Mouse (Mus musculus): Measurements from ENCODE around the gene Mgmt. TPM values are rescaled to one million over a fixed set of nuclear protein-coding genes. Genes with fewer than 3 reads are reported as not detected.

Gene Mgmt
- total and polyA plus RNA-seq, 2 experiments from 2014 or later: 0.66 to 1.3 TPM

- H3K27me3 ChIP-seq (ENCODE audit: insufficient read depth, low read length): no peaks in the 10 kb centered on the region
- H3K4me2 ChIP-seq (ENCODE audit: low read depth, low read length, poor library complexity, severe bottlenecking): no peak overlapping the region
- H3K27ac ChIP-seq (ENCODE audit: low read depth, low read length): no peak overlapping the region
- H3K4me3 ChIP-seq (ENCODE audit: low read depth, low read length): no peak overlapping the region
- H3K4me1 ChIP-seq (ENCODE audit: insufficient read depth, low read length): no peaks in the 10 kb centered on the region
- H3K36me3 ChIP-seq (ENCODE audit: insufficient read depth, low read length): no peaks in the 10 kb centered on the region
- no peak overlapping the region for H3K9ac ChIP-seq (replicated peaks; ENCODE audit: low read length, poor library complexity, severe bottlenecking)
- no peak for DNase-seq (ENCODE audit: low spot score)
- H3K9me3 ChIP-seq (ENCODE audit: low read length): no peaks in the 10 kb centered on the region
- no peak for TF ChIP-seq CTCF (IDR thresholded peaks at IDR 0.05)
- ATAC-seq (ENCODE audit: low FRiP score): no peak
- 95% methylated on average over 5 of the region's 5 CpGs for WGBS
Measured at GRCm38 (mm10) chr7:136975001-136975400, 80.6 kb downstream of the Mgmt start.

GRCm38 (mm10) chr7:136997456-136997855, 103.0 kb downstream of the Mgmt start:
- Histone ChIP-seq H3K4me2 (ENCODE audit: low read depth, low read length, poor library complexity, severe bottlenecking) (no peak overlapping the region), H3K9ac (replicated peaks; ENCODE audit: low read length, poor library complexity, severe bottlenecking) (no peak overlapping the region), H3K9me3 (ENCODE audit: low read length) (no peaks in the 10 kb centered on the region), H3K4me3 (ENCODE audit: low read depth, low read length) (no peak overlapping the region), H3K4me1 (ENCODE audit: insufficient read depth, low read length) (0 out of 2 replicates have a peak, but pooled peaks cover 5% of the 10 kb centered on the region), H3K36me3 (ENCODE audit: insufficient read depth, low read length) (no peaks in the 10 kb centered on the region), H3K27me3 (ENCODE audit: insufficient read depth, low read length) (peaks cover 2% of the 10 kb centered on the region; the same call in 1 of the 2 replicates), H3K27ac (ENCODE audit: low read depth, low read length) (no peak overlapping the region)
- 89% methylated on average over 15 of the region's 15 CpGs for WGBS
- TF ChIP-seq CTCF (IDR thresholded peaks at IDR 0.05): no peak
- DNase-seq (ENCODE audit: low spot score) (no peak), ATAC-seq (ENCODE audit: low FRiP score) (no peak)

DNA sequence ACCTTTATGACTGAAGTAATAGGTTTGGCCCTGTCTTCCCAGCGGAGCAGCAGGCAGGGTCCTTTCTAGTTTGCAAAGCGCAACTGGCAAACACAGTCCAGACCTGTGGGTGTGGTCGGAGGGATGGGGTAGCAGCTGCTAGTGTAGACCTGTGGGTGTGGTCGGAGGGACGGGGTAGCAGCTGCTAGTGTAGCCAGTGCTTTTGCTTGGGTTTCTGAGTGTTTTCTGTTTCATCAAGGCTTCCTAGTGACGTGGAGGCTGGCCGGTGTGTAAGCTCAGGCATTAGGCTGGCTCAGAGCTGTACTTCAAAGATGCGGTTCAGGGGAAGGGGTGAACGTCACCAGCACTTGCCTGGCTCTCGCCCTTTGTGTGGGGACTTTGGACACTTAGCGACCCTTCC, 106.3 kb downstream of the Mgmt start:
- Histone ChIP-seq H3K4me1 (ENCODE audit: insufficient read depth, low read length) (0 out of 2 replicates have a peak, but pooled peaks cover 5% of the 10 kb centered on the region), H3K27me3 (ENCODE audit: insufficient read depth, low read length) (peaks cover 2% of the 10 kb centered on the region; the same call in 1 of the 2 replicates), H3K4me3 (ENCODE audit: low read depth, low read length) (no peak overlapping the region), H3K4me2 (ENCODE audit: low read depth, low read length, poor library complexity, severe bottlenecking) (no peak overlapping the region), H3K36me3 (ENCODE audit: insufficient read depth, low read length) (no peaks in the 10 kb centered on the region), H3K9ac (replicated peaks; ENCODE audit: low read length, poor library complexity, severe bottlenecking) (no peak overlapping the region), H3K27ac (ENCODE audit: low read depth, low read length) (no peak overlapping the region), H3K9me3 (ENCODE audit: low read length) (no peaks in the 10 kb centered on the region)
- ATAC-seq (ENCODE audit: low FRiP score) (no peak), DNase-seq (ENCODE audit: low spot score) (no peak)
- no peak for TF ChIP-seq CTCF (IDR thresholded peaks at IDR 0.05)
- WGBS: 47% methylated on average over 11 of the region's 11 CpGs

DNA sequence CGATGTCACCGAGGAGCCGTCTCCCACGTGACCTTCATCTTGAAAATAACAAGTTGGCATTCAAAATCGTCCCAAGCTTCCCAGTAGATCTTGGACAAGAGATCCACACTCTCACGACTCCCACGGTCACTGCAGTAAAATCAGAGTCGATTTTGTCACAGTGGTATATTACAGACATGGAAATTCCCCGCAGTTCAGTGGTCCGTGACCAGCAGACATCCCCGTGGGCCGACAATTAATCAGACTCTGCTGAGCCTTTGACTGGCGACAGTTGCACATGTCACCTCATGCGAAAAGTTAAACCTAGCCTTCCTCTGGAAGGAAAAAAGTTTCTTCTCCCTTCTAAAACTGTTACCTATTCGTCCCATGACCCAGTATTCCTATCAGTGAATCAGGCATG, 106.8 kb downstream of the Mgmt start:
- ATAC-seq (ENCODE audit: low FRiP score) (no peak), DNase-seq (ENCODE audit: low spot score) (no peak)
- Histone ChIP-seq H3K4me3 (ENCODE audit: low read depth, low read length) (no peak overlapping the region), H3K27me3 (ENCODE audit: insufficient read depth, low read length) (peaks cover 2% of the 10 kb centered on the region; the same call in 1 of the 2 replicates), H3K4me2 (ENCODE audit: low read depth, low read length, poor library complexity, severe bottlenecking) (no peak overlapping the region), H3K36me3 (ENCODE audit: insufficient read depth, low read length) (no peaks in the 10 kb centered on the region), H3K9ac (replicated peaks; ENCODE audit: low read length, poor library complexity, severe bottlenecking) (no peak overlapping the region), H3K4me1 (ENCODE audit: insufficient read depth, low read length) (0 out of 2 replicates have a peak, but pooled peaks cover 5% of the 10 kb centered on the region), H3K9me3 (ENCODE audit: low read length) (no peaks in the 10 kb centered on the region), H3K27ac (ENCODE audit: low read depth, low read length) (no peak overlapping the region)
- WGBS: 56% methylated on average over 15 of the region's 15 CpGs
- TF ChIP-seq CTCF (IDR thresholded peaks at IDR 0.05): no peak

GRCm38 (mm10) chr7:137001783-137002182, 107.4 kb downstream of the Mgmt start:
- no peak for ATAC-seq (ENCODE audit: low FRiP score)
- Histone ChIP-seq H3K4me1 (ENCODE audit: insufficient read depth, low read length) (0 out of 2 replicates have a peak, but pooled peaks cover 5% of the 10 kb centered on the region), H3K9me3 (ENCODE audit: low read length) (no peaks in the 10 kb centered on the region), H3K9ac (replicated peaks; ENCODE audit: low read length, poor library complexity, severe bottlenecking) (no peak overlapping the region), H3K36me3 (ENCODE audit: insufficient read depth, low read length) (no peaks in the 10 kb centered on the region), H3K4me2 (ENCODE audit: low read depth, low read length, poor library complexity, severe bottlenecking) (no peak overlapping the region), H3K27ac (ENCODE audit: low read depth, low read length) (no peak overlapping the region), H3K4me3 (ENCODE audit: low read depth, low read length) (no peak overlapping the region; the same call in 1 of the 2 replicates), H3K27me3 (ENCODE audit: insufficient read depth, low read length) (peaks cover 2% of the 10 kb centered on the region; the same call in 1 of the 2 replicates)
- no peak for TF ChIP-seq CTCF (IDR thresholded peaks at IDR 0.05)
- peak; percentile 56 for DNase-seq (ENCODE audit: low spot score)
- 50% methylated on average over 5 of the region's 5 CpGs for WGBS

GRCm38 (mm10) chr7:137002431-137002830, 108.0 kb downstream of the Mgmt start:
- 69% methylated on average over 3 of the region's 3 CpGs for WGBS
- no peak for TF ChIP-seq CTCF (IDR thresholded peaks at IDR 0.05)
- peaks cover 2% of the 10 kb centered on the region; the same call in 1 of the 2 replicates for H3K27me3 ChIP-seq (ENCODE audit: insufficient read depth, low read length)
- 0 out of 2 replicates have a peak, but pooled peaks cover 5% of the 10 kb centered on the region for H3K4me1 ChIP-seq (ENCODE audit: insufficient read depth, low read length)
- DNase-seq (ENCODE audit: low spot score) (no peak), ATAC-seq (ENCODE audit: low FRiP score) (no peak)
- H3K9ac ChIP-seq (replicated peaks; ENCODE audit: low read length, poor library complexity, severe bottlenecking): no peak overlapping the region
- no peaks in the 10 kb centered on the region for H3K9me3 ChIP-seq (ENCODE audit: low read length)
- no peaks in the 10 kb centered on the region for H3K36me3 ChIP-seq (ENCODE audit: insufficient read depth, low read length)
- H3K4me3 ChIP-seq (ENCODE audit: low read depth, low read length): no peak overlapping the region
- no peak overlapping the region for H3K4me2 ChIP-seq (ENCODE audit: low read depth, low read length, poor library complexity, severe bottlenecking)
- no peak overlapping the region for H3K27ac ChIP-seq (ENCODE audit: low read depth, low read length)
